In the genomic region with DNA sequence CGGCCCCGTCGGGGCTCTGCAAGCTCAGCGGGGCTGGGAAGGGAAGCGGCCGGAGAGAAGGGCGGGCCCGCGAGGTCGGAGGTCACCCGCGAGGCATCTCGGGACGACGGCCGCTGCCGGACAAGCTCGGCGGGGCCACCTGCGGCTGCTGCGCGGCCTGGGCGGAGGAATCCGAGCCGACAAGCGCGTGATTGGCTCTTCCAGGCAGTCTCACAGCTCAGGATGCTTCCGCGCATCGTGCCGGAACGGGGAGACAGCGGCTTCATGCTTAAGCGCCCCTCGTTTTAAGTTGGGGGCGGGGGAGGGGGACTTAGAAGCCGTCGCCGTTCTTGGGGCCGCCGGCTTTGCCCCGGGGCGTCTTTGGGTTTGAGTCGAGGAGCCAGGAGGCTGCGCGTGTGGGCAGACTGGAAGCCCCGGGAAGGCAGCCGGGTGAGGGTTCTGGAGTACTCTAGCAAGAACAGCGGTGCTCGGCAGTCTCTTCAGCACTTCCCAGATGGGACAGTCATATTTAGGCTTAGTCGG, we compare ENCODE assay signal across 8 mouse cellular contexts. TPM values are rescaled to one million over a fixed set of nuclear protein-coding genes. Genes with fewer than 3 reads are reported as not detected.
A peak's percentile ranks its signal among the peaks of the same experiment; 100 is the strongest.
DNase-seq lines count a peak whose midpoint lies in the region; ATAC-seq and TF ChIP-seq lines count a peak whose summit lies in the region.

No protein-coding gene starts in this region.

- peak overlapping the region; percentile 99 for H3K9ac ChIP-seq in hindbrain, embryonic 14.5 days

- H3K9me3 ChIP-seq in hindbrain, embryonic 14.5 days (ENCODE audit: control insufficient read depth, low read length), result no peaks in the 10 kb centered on the region

- peak; percentile 56 for DNase-seq in Patski (ENCODE audit: low read depth, low spot score)
- DNase-seq in cerebellum, postnatal 14 days, result peak; percentile 96 to 97
- DNase-seq in frontal cortex, postnatal 14 days (ENCODE audit: low spot score in 2 of 2), result peak; percentile 90 to 91
- DNase-seq in hindbrain, embryonic 14.5 days (ENCODE audit: low spot score), result peak; percentile 94
- DNase-seq in left cerebral cortex, adult 11 months (ENCODE audit: low spot score), result peak; percentile 89
- peak; percentile 96 to 99 for DNase-seq in lung, postnatal 4 days
- peak; percentile 92 for DNase-seq in retina, postnatal 7 days (ENCODE audit: low read depth, low spot score)
- DNase-seq in urinary bladder, adult 2 months (ENCODE audit: low spot score), result peak; percentile 98

- in situ Hi-C loops in Patski (cut with MboI; ENCODE audit: low pct_unique_long_range_greater_than_20kb), result loop anchor here (5.0 kb wide), 1 partner anchor 115 kb away; the partner anchor contains the start of gene Mrgprh

- no peaks in the 10 kb centered on the region for H3K36me3 ChIP-seq in hindbrain, embryonic 14.5 days (replicated peaks; ENCODE audit: control insufficient read depth, insufficient read depth)

- under 1% methylated on average over 47 of the region's 51 CpGs for WGBS in hindbrain, embryonic 14.5 days

- CTCF ChIA-PET in Patski (lab: Charles Lee), result no interaction called here

- ATAC-seq in Patski, result peak; percentile 89
- ATAC-seq in hindbrain, embryonic 14.5 days (ENCODE audit: low FRiP score), result peak; percentile 82

- no peaks in the 10 kb centered on the region for H3K27me3 ChIP-seq in Patski
- H3K27me3 ChIP-seq in hindbrain, embryonic 14.5 days (ENCODE audit: control insufficient read depth, insufficient read depth, low read length), result no peaks in the 10 kb centered on the region

- H3K4me1 ChIP-seq in hindbrain, embryonic 14.5 days (replicated peaks; ENCODE audit: control insufficient read depth, insufficient read depth, low read length), result peaks cover 10% of the 10 kb centered on the region

- POLR2A ChIA-PET in Patski (lab: Charles Lee), result no interaction called here

- TF ChIP-seq CTCF in Patski (IDR thresholded peaks at IDR 0.05), result no peak

- peak overlapping the region; percentile 95 for H3K4me3 ChIP-seq in hindbrain, embryonic 14.5 days (replicated peaks; ENCODE audit: low read length)

- peak overlapping the region; percentile 94 for H3K4me2 ChIP-seq in hindbrain, embryonic 14.5 days (replicated peaks)

- H3K27ac ChIP-seq in hindbrain, embryonic 14.5 days, result peak overlapping the region; percentile 99

RNA-seq across cellular contexts. Expression of gene Wtap, which starts 1.4 kb away (rescaled TPM):
- polyA plus RNA-seq in Patski (2021), result 80.5 TPM
- polyA plus RNA-seq in hindbrain, embryonic 14.5 days (2014; fragmentation: Nextera tagmentation; extraction: Ambion mirVana), result 120 and 123 TPM in 2 replicates
- polyA plus RNA-seq in urinary bladder, adult 2 months (2012; rRNA removed), result 48.5 and 53.5 TPM in 2 replicates

RNA-seq across cellular contexts. Expression of gene Sod2, which starts 14.1 kb away (rescaled TPM):
- 164 TPM for polyA plus RNA-seq in Patski (2021)
- polyA plus RNA-seq in hindbrain, embryonic 14.5 days (2014; fragmentation: Nextera tagmentation; extraction: Ambion mirVana), result 163 and 172 TPM in 2 replicates
- 172 and 204 TPM in 2 replicates for polyA plus RNA-seq in urinary bladder, adult 2 months (2012; rRNA removed)

RNA-seq across cellular contexts. Expression of gene Acat2, which starts 32.0 kb away (rescaled TPM):
- polyA plus RNA-seq in Patski (2021), result 40.8 TPM
- polyA plus RNA-seq in hindbrain, embryonic 14.5 days (2014; fragmentation: Nextera tagmentation; extraction: Ambion mirVana), result 216 and 283 TPM in 2 replicates
- 19.6 and 24.7 TPM in 2 replicates for polyA plus RNA-seq in urinary bladder, adult 2 months (2012; rRNA removed)

RNA-seq across cellular contexts. Expression of gene Acat3, which starts 52.1 kb away (rescaled TPM):
- polyA plus RNA-seq in Patski (2021), result 4.4 TPM
- polyA plus RNA-seq in hindbrain, embryonic 14.5 days (2014; fragmentation: Nextera tagmentation; extraction: Ambion mirVana), result 0.52 and 1.1 TPM in 2 replicates
- polyA plus RNA-seq in urinary bladder, adult 2 months (2012; rRNA removed), result 0.37 and 0.41 TPM in 2 replicates

RNA-seq across cellular contexts. Expression of gene Gpr31b, which starts 59.6 kb away (rescaled TPM):
- not detected for polyA plus RNA-seq in Patski (2021)
- polyA plus RNA-seq in hindbrain, embryonic 14.5 days (2014; fragmentation: Nextera tagmentation; extraction: Ambion mirVana), result 0.16 and 0.22 TPM in 2 replicates
- polyA plus RNA-seq in urinary bladder, adult 2 months (2012; rRNA removed), result not detected in 2 replicates

Comparison
In these comparisons a context has a peak if more than half of its experiments do, and no peak if none do; other contexts are left out.
1. Peak in every context shown above with its lines: DNase-seq, ATAC-seq, H3K4me3 ChIP-seq and H3K27ac ChIP-seq.